Mouse (Mus musculus): ENCODE measurements around the gene Epha4. TPM values are rescaled to one million over a fixed set of nuclear protein-coding genes. Genes with fewer than 3 reads are reported as not detected.

Epha4 gene
- total and polyA plus RNA-seq, 3 experiments = 3.9 to 26.0 (median 13.0) TPM

GRCm38 (mm10) chr1:77391590-77391989 is 123.3 kb downstream of the Epha4 start:
- DNase-seq (ENCODE audit: extremely low read depth) = no peak
- Histone ChIP-seq H3K4me1 (ENCODE audit: control insufficient read depth in 1 of 2, insufficient read depth in 2 of 2) (peaks cover 0 to 6% of the 10 kb centered on the region in 2 experiments; a peak in 2 of 4 replicates), H3K27ac (ENCODE audit: insufficient read depth, low read depth) (no peak overlapping the region), H3K27me3 (replicated peaks) (no peaks in the 10 kb centered on the region), H3K9ac (ENCODE audit: insufficient read depth, low read depth) (no peak overlapping the region), H3K4me3 (replicated peaks in 1 of 3; ENCODE audit: low read depth in 2 of 3, low read length in 2 of 3, poor library complexity in 1 of 3) (no peak overlapping the region), H3K36me3 (replicated peaks in 1 of 2; ENCODE audit: control insufficient read depth in 1 of 2, insufficient read depth in 1 of 2, low read length in 1 of 2) (peaks cover 33 to 36% of the 10 kb centered on the region in 2 experiments), H3K79me2 (replicated peaks; ENCODE audit: control insufficient read depth, extremely low read depth, insufficient read depth, poor library complexity, severe bottlenecking) (no peaks in the 10 kb centered on the region), H3K9me3 (replicated peaks; ENCODE audit: low read length) (no peaks in the 10 kb centered on the region), H3K4me2 (ENCODE audit: insufficient read depth, low read depth, poor library complexity, severe bottlenecking) (no peak overlapping the region)
- TF ChIP-seq SMC3 (IDR thresholded peaks at IDR 0.05; ENCODE audit: low read depth, low read length) (no peak), ZNF384 (IDR thresholded peaks at IDR 0.05; ENCODE audit: low read depth, low read length) (no peak), EP300 (IDR thresholded peaks at IDR 0.05; ENCODE audit: low read length) (no peak), NRF1 (IDR thresholded peaks at IDR 0.05; ENCODE audit: low read depth, low read length) (no peak), GABPA (IDR thresholded peaks at IDR 0.05; ENCODE audit: insufficient replicate concordance, low read depth, low read length) (no peak), NELFE (IDR thresholded peaks at IDR 0.05; ENCODE audit: low read depth, low read length) (no peak), ZKSCAN1 (IDR thresholded peaks at IDR 0.05; ENCODE audit: borderline replicate concordance, low read depth, low read length) (no peak), ELF1 (IDR thresholded peaks at IDR 0.05; ENCODE audit: low read depth, low read length) (no peak), CTCF (conservative IDR thresholded peaks at IDR 0.05 in 1 of 2, IDR thresholded peaks at IDR 0.05 in 1 of 2; ENCODE audit: low read depth in 2 of 2, low read length in 2 of 2) (no peak), CHD1 (IDR thresholded peaks at IDR 0.05; ENCODE audit: low read depth, low read length) (no peak), MXI1 (IDR thresholded peaks at IDR 0.05; ENCODE audit: low read depth, low read length) (no peak), MAFK (IDR thresholded peaks at IDR 0.05; ENCODE audit: insufficient replicate concordance, low read length) (no peak), E2F4 (IDR thresholded peaks at IDR 0.05; ENCODE audit: insufficient replicate concordance, low read depth, low read length) (no peak), TBP (conservative IDR thresholded peaks at IDR 0.05; ENCODE audit: low read depth, low read length) (no peak), ZC3H11A (IDR thresholded peaks at IDR 0.05; ENCODE audit: low read depth, low read length) (no peak), MAX (IDR thresholded peaks at IDR 0.05; ENCODE audit: low read length) (no peak), JUN (IDR thresholded peaks at IDR 0.05; ENCODE audit: insufficient read depth, low read depth, low read length) (no peak)
- dilution Hi-C loops (cut with MboI; ENCODE audit: extremely low pct_ligation_motif_present, extremely low pct_unique_long_range_greater_than_20kb, low sequenced_read_pairs) = no loop called here
- in situ Hi-C loops (cut with MboI; ENCODE audit: low pct_ligation_motif_present, low pct_unique_long_range_greater_than_20kb, low sequenced_read_pairs) = no loop called here

- no peak overlapping the region for H3K4me2 ChIP-seq (ENCODE audit: insufficient read depth, low read depth, poor library complexity, severe bottlenecking)
- no peak overlapping the region for H3K4me3 ChIP-seq (replicated peaks in 1 of 3; ENCODE audit: low read depth in 2 of 3, low read length in 2 of 3, poor library complexity in 1 of 3)
- H3K27me3 ChIP-seq (replicated peaks) = no peaks in the 10 kb centered on the region
- no peaks in the 10 kb centered on the region for H3K9me3 ChIP-seq (replicated peaks; ENCODE audit: low read length)
- TF ChIP-seq ELF1 (IDR thresholded peaks at IDR 0.05; ENCODE audit: low read depth, low read length) = no peak
- no peak for TF ChIP-seq USF1 (IDR thresholded peaks at IDR 0.05; ENCODE audit: low read depth, low read length)
- TF ChIP-seq CHD2 (IDR thresholded peaks at IDR 0.05; ENCODE audit: low read length) = no peak
- no peak for TF ChIP-seq JUN (IDR thresholded peaks at IDR 0.05; ENCODE audit: insufficient read depth, low read depth, low read length)
- TF ChIP-seq ETS1 (conservative IDR thresholded peaks at IDR 0.05; ENCODE audit: low read depth, low read length) = no peak
- TF ChIP-seq NELFE (IDR thresholded peaks at IDR 0.05; ENCODE audit: low read depth, low read length) = no peak
- TF ChIP-seq POLR2AphosphoS2 (IDR thresholded peaks at IDR 0.05; ENCODE audit: low read depth, low read length) = no peak
- TF ChIP-seq JUND (conservative IDR thresholded peaks at IDR 0.05; ENCODE audit: low read depth, low read length) = no peak
- no peak for TF ChIP-seq CHD1 (IDR thresholded peaks at IDR 0.05; ENCODE audit: low read depth, low read length)
- H3K9ac ChIP-seq (ENCODE audit: insufficient read depth, low read depth) = no peak overlapping the region
- peaks cover 30 to 39% of the 10 kb centered on the region in 2 experiments for H3K36me3 ChIP-seq (replicated peaks in 1 of 2; ENCODE audit: control insufficient read depth in 1 of 2, insufficient read depth in 1 of 2, low read length in 1 of 2)
- no peak overlapping the region for H3K27ac ChIP-seq (ENCODE audit: insufficient read depth, low read depth)
- H3K4me1 ChIP-seq (ENCODE audit: control insufficient read depth in 1 of 2, insufficient read depth in 2 of 2) = no peaks in the 10 kb centered on the region
- in situ Hi-C loops (cut with MboI; ENCODE audit: low pct_ligation_motif_present, low pct_unique_long_range_greater_than_20kb, low sequenced_read_pairs) (no loop called here), dilution Hi-C loops (cut with MboI; ENCODE audit: extremely low pct_ligation_motif_present, extremely low pct_unique_long_range_greater_than_20kb, low sequenced_read_pairs) (no loop called here)
- no peaks in the 10 kb centered on the region for H3K79me2 ChIP-seq (replicated peaks; ENCODE audit: control insufficient read depth, extremely low read depth, insufficient read depth, poor library complexity, severe bottlenecking)
- no peak for DNase-seq (ENCODE audit: extremely low read depth)
Observed at GRCm38 (mm10) chr1:77389069-77389468, 125.8 kb downstream of the Epha4 start.
